Mouse (Mus musculus): Measurements from ENCODE around the gene Slco2a1.

DNA sequence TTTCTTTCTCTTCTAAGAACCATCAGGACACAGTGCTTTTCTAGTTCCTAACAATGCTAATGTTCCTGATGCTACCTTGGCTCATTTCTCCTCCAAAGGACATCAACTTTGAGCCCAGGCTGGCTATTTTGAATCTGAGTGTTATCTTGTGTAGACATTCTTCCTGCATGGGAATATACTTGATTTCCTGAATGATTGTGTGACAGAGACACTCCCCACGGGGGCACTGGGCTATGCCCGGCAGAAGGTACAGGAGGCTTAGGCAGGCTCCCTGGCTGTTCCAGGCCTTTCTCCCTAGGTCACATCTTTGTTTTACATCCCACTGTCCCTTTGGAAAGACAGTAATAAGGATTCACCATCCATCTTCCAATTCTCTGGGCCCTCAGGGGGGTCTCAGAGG is 49.8 kb downstream of the Slco2a1 start:
- no peak for TF ChIP-seq CTCF (IDR thresholded peaks at IDR 0.05; ENCODE audit: control insufficient read depth, insufficient read depth, insufficient replicate concordance, low read depth, low read length)
- TF ChIP-seq POLR2A (IDR thresholded peaks at IDR 0.05; ENCODE audit: control insufficient read depth, low read depth, low read length), result no peak
